Mouse (Mus musculus): ENCODE measurements around the gene Ttll6. TPM values are rescaled to one million over a fixed set of nuclear protein-coding genes. Genes with fewer than 3 reads are reported as not detected.
A peak's percentile ranks its signal among the peaks of the same experiment; 100 is the strongest.
"Not testable (repeated sequence)": the region's sequence is repeated elsewhere in the genome, so short reads cannot be mapped to it uniquely, and the experiment has no call there.

The Ttll6 gene
- polyA plus RNA-seq, 1 experiment from 2014 or later = not detected

- 79% methylated on average over 4 of the region's 4 CpGs for WGBS
- Histone ChIP-seq H3K27me3 (ENCODE audit: poor library complexity, severe bottlenecking) (peaks cover 61% of the 10 kb centered on the region), H3K4me1 (peaks cover 12% of the 10 kb centered on the region)
- H3K9me3 ChIP-seq; DNase-seq (ENCODE audit: extremely low spot score, low spot score); H3K27ac ChIP-seq; H3K4me3 ChIP-seq; H3K36me3 ChIP-seq (replicated peaks): not testable (repeated sequence)
Observed at GRCm38 (mm10) chr11:96122806-96123205, 10.8 kb upstream of the Ttll6 start.

GRCm38 (mm10) chr11:96124052-96124914, 9.3 kb upstream of the Ttll6 start:
- Histone ChIP-seq H3K27me3 (ENCODE audit: poor library complexity, severe bottlenecking) (peaks cover 61% of the 10 kb centered on the region), H3K4me3 (peak overlapping the region; percentile 54), H3K9me3 (no peaks in the 10 kb centered on the region), H3K36me3 (replicated peaks) (no peaks in the 10 kb centered on the region), H3K27ac (no peak overlapping the region), H3K4me1 (peaks cover 12% of the 10 kb centered on the region)
- DNase-seq (ENCODE audit: extremely low spot score, low spot score) = peak; percentile 47
- 3% methylated on average over 45 of the region's 45 CpGs for WGBS

DNA sequence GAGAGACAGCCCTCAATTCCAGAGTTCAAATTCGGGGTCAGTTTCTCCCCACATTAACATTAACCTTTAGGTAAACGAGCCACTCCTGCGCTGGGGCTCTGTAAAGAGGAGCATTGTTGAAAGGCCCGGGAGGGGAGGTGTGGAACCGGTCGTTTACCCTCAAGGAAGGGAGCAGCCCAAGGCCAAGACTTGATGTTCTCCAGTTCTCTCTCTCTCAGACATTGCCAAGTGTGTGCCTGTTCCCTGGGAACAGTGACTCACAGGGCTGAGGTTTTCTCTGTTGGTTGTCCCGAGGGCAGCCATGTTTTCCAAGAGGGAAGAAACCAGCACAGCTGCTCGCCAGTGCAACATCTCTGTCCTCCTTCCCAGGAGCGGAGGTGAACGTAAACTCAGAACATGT, 3.0 kb upstream of the Ttll6 start:
- H3K4me3 ChIP-seq = no peak overlapping the region
- DNase-seq (ENCODE audit: extremely low spot score, low spot score) = no peak
- H3K4me1 ChIP-seq = peaks cover 18% of the 10 kb centered on the region
- peaks cover 69% of the 10 kb centered on the region for H3K27me3 ChIP-seq (ENCODE audit: poor library complexity, severe bottlenecking)
- no peaks in the 10 kb centered on the region for H3K36me3 ChIP-seq (replicated peaks)
- no peak overlapping the region for H3K27ac ChIP-seq
- H3K9me3 ChIP-seq = no peaks in the 10 kb centered on the region
- WGBS = 57% methylated on average over 10 of the region's 10 CpGs

- Histone ChIP-seq H3K36me3 (replicated peaks) (no peaks in the 10 kb centered on the region), H3K9me3 (no peaks in the 10 kb centered on the region), H3K4me3 (no peak overlapping the region), H3K4me1 (peaks cover 16% of the 10 kb centered on the region), H3K27me3 (ENCODE audit: poor library complexity, severe bottlenecking) (peaks cover 59% of the 10 kb centered on the region), H3K27ac (no peak overlapping the region)
- WGBS = 86% methylated on average over 8 of the region's 8 CpGs
- no peak for DNase-seq (ENCODE audit: extremely low spot score, low spot score)
Observed at GRCm38 (mm10) chr11:96135847-96136246, 2.3 kb downstream of the Ttll6 start.

- Histone ChIP-seq H3K4me1 (peaks cover 14% of the 10 kb centered on the region), H3K9me3 (no peaks in the 10 kb centered on the region), H3K27me3 (ENCODE audit: poor library complexity, severe bottlenecking) (peaks cover 44% of the 10 kb centered on the region), H3K27ac (no peak overlapping the region), H3K4me3 (no peak overlapping the region), H3K36me3 (replicated peaks) (no peaks in the 10 kb centered on the region)
- WGBS = 65% methylated on average over 4 of the region's 4 CpGs
- no peak for DNase-seq (ENCODE audit: extremely low spot score, low spot score)
Observed at GRCm38 (mm10) chr11:96140726-96141175, 7.2 kb downstream of the Ttll6 start.

DNA sequence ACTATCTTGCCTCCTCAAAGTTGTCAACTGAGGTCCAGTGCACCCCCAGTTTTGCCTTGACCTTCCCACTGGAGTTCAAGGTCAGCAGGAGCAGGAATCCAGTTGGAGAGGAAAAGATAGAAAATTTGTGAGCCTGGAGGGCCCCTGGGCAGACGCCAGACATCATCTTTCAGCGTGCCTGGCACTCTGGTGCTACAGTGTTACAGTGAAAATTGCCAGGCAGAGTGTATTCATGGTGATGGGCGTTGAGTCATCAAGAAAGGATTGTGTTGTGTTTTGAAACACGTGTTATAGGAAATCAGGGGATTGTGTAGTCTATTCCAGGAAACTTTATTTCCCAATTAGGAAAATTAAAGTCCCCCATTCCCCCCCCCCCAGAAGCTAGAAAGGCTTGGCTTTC, 10.2 kb downstream of the Ttll6 start:
- Histone ChIP-seq H3K36me3 (replicated peaks) (no peaks in the 10 kb centered on the region), H3K4me1 (peaks cover 18% of the 10 kb centered on the region), H3K27ac (no peak overlapping the region), H3K27me3 (ENCODE audit: poor library complexity, severe bottlenecking) (peaks cover 64% of the 10 kb centered on the region), H3K4me3 (no peak overlapping the region), H3K9me3 (no peaks in the 10 kb centered on the region; the same call in 1 of the 2 replicates)
- 65% methylated on average over 4 of the region's 4 CpGs for WGBS
- DNase-seq (ENCODE audit: extremely low spot score, low spot score) = no peak

GRCm38 (mm10) chr11:96145622-96146270, 12.2 kb downstream of the Ttll6 start:
- H3K4me3 ChIP-seq = peak overlapping the region; percentile 36
- no peaks in the 10 kb centered on the region; the same call in 1 of the 2 replicates for H3K9me3 ChIP-seq
- 0 out of 2 replicates have a peak overlapping the region, but pooled peaks have one; percentile 15 for H3K27ac ChIP-seq
- peaks cover 16% of the 10 kb centered on the region for H3K4me1 ChIP-seq
- DNase-seq (ENCODE audit: extremely low spot score, low spot score) = peak; percentile 83
- peaks cover 75% of the 10 kb centered on the region for H3K27me3 ChIP-seq (ENCODE audit: poor library complexity, severe bottlenecking)
- no peaks in the 10 kb centered on the region for H3K36me3 ChIP-seq (replicated peaks)
- 3% methylated on average over 15 of the region's 15 CpGs for WGBS

DNA sequence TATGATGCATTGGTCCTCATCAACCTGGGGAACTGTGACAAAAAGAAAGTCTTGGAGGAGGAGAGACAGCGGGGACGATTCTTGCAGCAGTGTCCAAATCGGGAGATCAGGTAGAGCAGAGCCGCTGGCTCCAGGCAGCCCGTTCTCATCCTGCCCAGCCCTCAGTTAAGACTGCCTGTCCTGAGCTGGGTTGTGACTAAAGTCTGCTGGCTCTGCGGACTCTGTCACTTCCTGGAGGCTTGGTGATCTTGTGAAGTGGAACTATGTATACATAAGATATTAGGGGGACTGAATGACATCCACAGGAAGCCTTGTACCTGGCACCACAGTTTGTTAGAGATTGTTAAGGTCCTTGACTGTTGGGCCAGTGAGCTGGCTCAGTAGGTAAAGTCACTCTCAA, 13.9 kb downstream of the Ttll6 start:
- no peaks in the 10 kb centered on the region; the same call in 1 of the 2 replicates for H3K9me3 ChIP-seq
- no peak overlapping the region for H3K4me3 ChIP-seq
- no peaks in the 10 kb centered on the region for H3K36me3 ChIP-seq (replicated peaks)
- no peak for DNase-seq (ENCODE audit: extremely low spot score, low spot score)
- peaks cover 90% of the 10 kb centered on the region for H3K27me3 ChIP-seq (ENCODE audit: poor library complexity, severe bottlenecking)
- H3K4me1 ChIP-seq = peaks cover 16% of the 10 kb centered on the region
- WGBS = 79% methylated on average over 6 of the region's 6 CpGs
- no peak overlapping the region for H3K27ac ChIP-seq

DNA sequence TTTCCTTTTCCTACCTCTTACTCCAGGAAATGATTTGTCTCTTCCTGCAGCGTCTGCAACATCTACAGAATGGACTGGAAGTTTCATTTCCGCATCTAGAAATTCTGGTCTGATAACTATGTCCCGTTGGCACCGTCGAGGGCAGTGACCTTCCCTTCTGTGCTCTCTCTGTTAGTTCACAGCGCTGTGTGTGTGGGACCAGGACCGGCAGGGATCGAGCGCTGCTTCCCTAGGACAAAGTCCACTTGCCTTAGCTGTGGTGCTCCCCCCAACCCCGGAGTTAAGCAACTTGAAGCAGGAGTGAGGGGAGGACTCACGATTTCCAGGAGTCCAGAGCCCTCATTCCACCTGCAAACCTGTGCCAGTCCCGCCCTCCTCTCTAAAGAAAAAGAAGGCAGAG, 31.2 kb downstream of the Ttll6 start:
- Histone ChIP-seq H3K36me3 (replicated peaks) (no peaks in the 10 kb centered on the region), H3K9me3 (no peaks in the 10 kb centered on the region), H3K27ac (no peak overlapping the region), H3K27me3 (ENCODE audit: poor library complexity, severe bottlenecking) (peaks cover 84% of the 10 kb centered on the region), H3K4me1 (no peaks in the 10 kb centered on the region), H3K4me3 (no peak overlapping the region)
- no peak for DNase-seq (ENCODE audit: extremely low spot score, low spot score)
- 71% methylated on average over 12 of the region's 12 CpGs for WGBS

DNA sequence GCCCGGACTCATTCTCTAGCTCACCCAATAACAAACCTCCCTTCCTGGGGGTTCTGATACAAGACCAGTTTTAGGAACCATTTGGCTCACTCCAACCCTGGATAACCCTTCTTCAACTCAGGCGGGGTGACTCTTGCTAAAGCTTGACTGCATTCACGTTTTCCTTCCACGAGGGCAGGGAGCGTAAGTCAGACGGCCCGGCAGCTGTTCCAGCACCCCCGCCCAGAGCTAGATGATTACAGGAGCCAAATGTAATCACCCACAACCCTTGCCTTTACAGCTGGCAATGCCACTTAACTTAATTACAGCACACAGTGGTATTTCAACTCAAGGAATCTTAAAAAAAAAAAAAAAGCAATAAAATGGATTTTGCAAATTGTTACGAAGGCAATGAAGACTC, 34.5 kb downstream of the Ttll6 start:
- Histone ChIP-seq H3K27ac (no peak overlapping the region), H3K4me1 (peaks cover 7% of the 10 kb centered on the region; the same call in 1 of the 2 replicates), H3K27me3 (ENCODE audit: poor library complexity, severe bottlenecking) (peaks cover 100% of the 10 kb centered on the region), H3K36me3 (replicated peaks) (no peaks in the 10 kb centered on the region), H3K9me3 (no peaks in the 10 kb centered on the region), H3K4me3 (no peak overlapping the region)
- DNase-seq (ENCODE audit: extremely low spot score, low spot score) = no peak
- WGBS = 39% methylated on average over 9 of the region's 9 CpGs

GRCm38 (mm10) chr11:96169016-96169415, 35.4 kb downstream of the Ttll6 start:
- H3K9me3 ChIP-seq = no peaks in the 10 kb centered on the region
- no peak overlapping the region for H3K4me3 ChIP-seq
- H3K27me3 ChIP-seq (ENCODE audit: poor library complexity, severe bottlenecking) = peaks cover 100% of the 10 kb centered on the region
- H3K36me3 ChIP-seq (replicated peaks) = no peaks in the 10 kb centered on the region
- no peak overlapping the region for H3K27ac ChIP-seq
- WGBS = 15% methylated on average over 7 of the region's 7 CpGs
- no peak for DNase-seq (ENCODE audit: extremely low spot score, low spot score)
- peaks cover 7% of the 10 kb centered on the region; the same call in 1 of the 2 replicates for H3K4me1 ChIP-seq

DNA sequence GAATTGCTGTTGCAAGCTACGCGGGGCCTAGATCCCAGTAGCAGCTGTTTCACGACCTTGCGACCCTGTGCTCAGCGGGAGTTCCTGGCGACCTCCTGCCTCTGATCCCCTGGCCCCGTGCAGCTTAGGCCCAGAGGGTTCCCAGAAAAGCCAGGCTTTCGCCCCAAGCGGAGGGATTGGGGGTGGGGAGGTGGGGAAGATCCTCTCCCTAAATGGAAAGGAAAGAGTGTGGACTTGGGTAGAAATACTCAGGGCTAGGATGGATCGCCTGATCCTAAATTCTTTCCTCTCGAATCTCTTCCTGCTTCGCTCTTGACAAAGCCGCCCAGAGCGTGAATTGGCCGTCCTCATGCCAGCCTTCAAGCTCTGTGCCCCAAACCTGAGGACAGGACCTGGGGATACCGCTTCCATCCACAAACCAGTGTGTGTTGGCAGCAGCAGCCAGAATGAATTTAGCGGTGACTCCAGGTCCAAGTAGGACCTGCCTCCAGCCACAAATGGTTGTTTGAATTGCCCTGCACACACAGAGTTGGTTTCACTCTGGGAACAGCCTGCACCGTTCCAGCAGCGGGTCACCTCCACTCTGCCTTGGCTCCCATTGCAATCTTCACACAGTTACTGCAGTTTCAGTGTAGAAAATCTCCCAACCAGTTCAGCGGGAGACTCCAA, 37.3 kb downstream of the Ttll6 start:
- DNase-seq (ENCODE audit: extremely low spot score, low spot score) = no peak
- Histone ChIP-seq H3K4me1 (peaks cover 7% of the 10 kb centered on the region; the same call in 1 of the 2 replicates), H3K9me3 (no peaks in the 10 kb centered on the region), H3K36me3 (replicated peaks) (no peaks in the 10 kb centered on the region), H3K27ac (no peak overlapping the region), H3K27me3 (ENCODE audit: poor library complexity, severe bottlenecking) (peaks cover 100% of the 10 kb centered on the region), H3K4me3 (no peak overlapping the region)
- under 1% methylated on average over 20 of the region's 20 CpGs for WGBS
